Mouse (Mus musculus) heart, postnatal 14 days (tissue): ENCODE results near the gene Atp8a2. TPM values are rescaled to one million over a fixed set of nuclear protein-coding genes. Genes with fewer than 3 reads are reported as not detected.

Source experiments
- microRNA-seq, 2 experiments: library from miRNA; unstranded; fragments of <30 nt; microRNA quantifications; one replicate each; pipeline ENCODE4 v1.2.0; 2021 to 2022
- total RNA-seq, 2 experiments: library from RNA; stranded (reverse); gene quantifications; 2 replicates each; pipeline ENCODE4 v1.2.3; 2021

Gene Atp8a2
- total RNA-seq, 2 experiments from 2014 or later, result 4.2 to 5.6 TPM

Small RNA genes lying within 50 kb of the gene (microRNA-seq; reads per million reads assigned to microRNA genes)
- gene Mir719, result 0 reads per million in 2 experiments

Other genes starting within 250 kb of the Atp8a2 start
- under 1 TPM in 1 of 2 experiments, not detected in 1; 0.10 TPM for gene Nupl1, start 54.3 kb upstream of the Atp8a2 start, total RNA-seq
- gene Gm49336, start 54.3 kb upstream of the Atp8a2 start, total RNA-seq, result 10 to 100 TPM; 34.6 to 34.9 TPM
- 10 to 100 TPM; 30.1 to 33.3 TPM for gene Mtmr6, start 68.0 kb upstream of the Atp8a2 start, total RNA-seq
- gene Amer2, start 176.1 kb upstream of the Atp8a2 start, total RNA-seq, result not detected